Mouse (Mus musculus) embryonic facial prominence, embryonic 14.5 days (tissue): ENCODE measurements around the gene Rnf148. TPM values are rescaled to one million over a fixed set of nuclear protein-coding genes. Genes with fewer than 3 reads are reported as not detected.
A peak's percentile ranks its signal among the peaks of the same experiment; 100 is the strongest.

Source experiments
- ATAC-seq: fragments of 200-750 bp; cut with Nextera tagmentation; 2 replicates; pipeline ENCODE4 v1.8.0; 2017; ENCODE audit warnings: low read depth, moderate number of reproducible peaks, moderate TSS enrichment
- DNase-seq: peaks from one replicate; pipeline ENCODE4 v3.0.0-alpha.2; 2015; ENCODE audit warnings: low spot score
- H3K27ac ChIP-seq: fragments of 300-500 bp; sonication (generic); replicated peaks from 2 replicates; pipeline ENCODE4 v1.5.1; 2014; ENCODE audit warnings: low read depth, mild to moderate bottlenecking, low read length, moderate library complexity
- H3K27me3 ChIP-seq: fragments of 300-500 bp; sonication (generic); replicated peaks from 2 replicates; pipeline ENCODE4 v1.6.1; 2014; ENCODE audit warnings: low read length; ENCODE audit not compliant: control insufficient read depth, insufficient read depth
- H3K36me3 ChIP-seq: fragments of 300-500 bp; sonication (generic); 2 replicates; pipeline ENCODE4 v1.6.1; 2014; ENCODE audit warnings: low read length, mixed read lengths; ENCODE audit not compliant: control insufficient read depth, insufficient read depth
- H3K4me1 ChIP-seq: fragments of 300-500 bp; sonication (generic); 2 replicates; pipeline ENCODE4 v1.6.1; 2014; ENCODE audit warnings: antibody characterized with exemption, low read length; ENCODE audit not compliant: control insufficient read depth, insufficient read depth
- H3K4me2 ChIP-seq: fragments of 300-500 bp; sonication (generic); 2 replicates; pipeline ENCODE4 v1.6.1; 2014; ENCODE audit warnings: low read depth, mild to moderate bottlenecking, low read length, moderate library complexity, mixed read lengths
- H3K4me3 ChIP-seq: fragments of 300-500 bp; sonication (generic); 2 replicates; pipeline ENCODE4 v1.5.1; 2014; ENCODE audit warnings: low read depth, mild to moderate bottlenecking, low read length
- H3K9ac ChIP-seq: fragments of 300-500 bp; sonication (generic); 2 replicates; pipeline ENCODE4 v1.6.1; 2014; ENCODE audit warnings: low read depth, mild to moderate bottlenecking, low read length, moderate library complexity, mixed read lengths
- H3K9me3 ChIP-seq: fragments of 300-500 bp; sonication (generic); 2 replicates; pipeline ENCODE4 v1.6.1; 2016; ENCODE audit warnings: low read length; ENCODE audit not compliant: control insufficient read depth
- WGBS: fragments of 180-500 bp; shearing (Covaris S2); extraction: QIAGEN DNeasy Blood & Tissue Kit; methylation state at CpG from one replicate; pipeline ENCODE4 v1.1.7; 2014; 5-methylcytosine and 5-hydroxymethylcytosine counted together
- polyA plus RNA-seq: library from polyadenylated mRNA; unstranded; fragments of >200 nt; fragmentation: Nextera tagmentation; extraction: Ambion mirVana; gene quantifications from 2 replicates; pipeline ENCODE4 v1.2.1, GENCODE M21; 2014

The Rnf148 gene
- not detected in 2 replicates for polyA plus RNA-seq

DNA sequence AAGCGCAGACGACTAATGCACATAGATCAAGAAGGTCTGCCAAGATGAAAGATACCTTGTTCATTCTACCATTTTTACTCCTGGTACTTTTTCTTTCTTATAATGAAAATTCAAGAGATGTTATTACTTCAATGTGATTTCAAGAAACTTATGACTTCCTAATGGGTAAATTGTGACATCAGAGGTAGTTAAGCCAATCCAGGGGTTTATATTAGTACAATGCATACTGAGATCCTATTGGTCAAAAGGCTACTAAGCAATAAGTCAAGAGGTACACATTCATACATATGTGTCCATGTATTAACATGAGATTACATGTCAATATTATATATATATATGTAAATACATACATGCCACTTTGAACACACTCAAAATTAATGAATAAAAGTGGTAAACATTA, at the start of gene Rnf148:
TSS of gene Rnf148 (minus strand) at position 101 of the 400 bp plus-strand sequence.
- no peaks in the 10 kb centered on the region for H3K9me3 ChIP-seq
- DNase-seq, result no peak
- no peaks in the 10 kb centered on the region for H3K27me3 ChIP-seq
- H3K36me3 ChIP-seq, result no peaks in the 10 kb centered on the region
- ATAC-seq, result no peak
- no peak within 1 kb of the TSS for H3K9ac ChIP-seq
- H3K27ac ChIP-seq, result no peak within 1 kb of the TSS
- no peak within 1 kb of the TSS for H3K4me2 ChIP-seq
- 85% methylated on average over 2 of the region's 2 CpGs for WGBS
- no peaks in the 10 kb centered on the region for H3K4me1 ChIP-seq
- no peak within 1 kb of the TSS for H3K4me3 ChIP-seq

DNA sequence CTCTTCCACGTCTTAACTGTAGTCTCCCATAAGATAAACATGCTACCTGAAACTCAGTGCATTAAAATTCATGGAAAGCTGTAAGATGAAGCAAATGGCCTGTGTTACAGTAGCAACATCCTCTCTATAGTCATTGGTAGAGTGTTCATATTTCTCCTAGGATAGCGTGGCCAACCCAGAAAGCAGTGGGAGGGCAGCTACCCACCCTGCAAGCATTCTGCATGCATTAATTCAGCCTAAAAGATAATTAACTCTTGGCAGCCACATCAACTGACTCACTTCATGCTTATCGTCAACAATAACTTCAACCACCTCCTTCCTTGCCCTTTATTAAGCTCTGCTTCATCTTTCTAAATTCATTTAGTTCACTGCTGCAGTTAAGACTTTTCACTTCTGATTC, 45.9 kb upstream of the Rnf148 start:
- ATAC-seq, result no peak

GRCm38 (mm10) chr6:23678172-23678571, 23.2 kb upstream of the Rnf148 start:
- Histone ChIP-seq H3K4me3 (no peak overlapping the region), H3K27ac (no peak overlapping the region), H3K9me3 (no peaks in the 10 kb centered on the region), H3K36me3 (no peaks in the 10 kb centered on the region), H3K4me1 (no peaks in the 10 kb centered on the region), H3K9ac (no peak overlapping the region), H3K27me3 (no peaks in the 10 kb centered on the region), H3K4me2 (no peak overlapping the region)
- no peak for ATAC-seq
- no peak for DNase-seq
- 65% methylated on average over 1 of the region's 1 CpGs for WGBS

More for the DNA sequence above, 45.9 kb upstream of the Rnf148 start:
- no peaks in the 10 kb centered on the region for H3K36me3 ChIP-seq
- no peak overlapping the region for H3K27ac ChIP-seq
- H3K27me3 ChIP-seq, result no peaks in the 10 kb centered on the region
- H3K4me1 ChIP-seq, result no peaks in the 10 kb centered on the region
- 75% methylated on average over 3 of the region's 3 CpGs for WGBS
- no peak for DNase-seq
- H3K4me3 ChIP-seq, result no peak overlapping the region
- no peak overlapping the region for H3K4me2 ChIP-seq
- H3K9me3 ChIP-seq, result no peaks in the 10 kb centered on the region
- no peak overlapping the region for H3K9ac ChIP-seq

GRCm38 (mm10) chr6:23650205-23650604, 4.7 kb downstream of the Rnf148 start, which contains the start of gene Rnf133:
Gene Rnf133 (minus strand): TSS chr6:23650305.
- Histone ChIP-seq H3K36me3 (no peaks in the 10 kb centered on the region), H3K27me3 (no peaks in the 10 kb centered on the region), H3K9ac (no peak within 1 kb of the TSS), H3K4me2 (no peak within 1 kb of the TSS), H3K4me1 (no peaks in the 10 kb centered on the region), H3K9me3 (no peaks in the 10 kb centered on the region), H3K27ac (no peak within 1 kb of the TSS), H3K4me3 (no peak within 1 kb of the TSS)
- DNase-seq (no peak), ATAC-seq (no peak)
- 90% methylated on average over 2 of the region's 2 CpGs for WGBS

GRCm38 (mm10) chr6:23648732-23649131, 6.2 kb downstream of the Rnf148 start:
- Histone ChIP-seq H3K4me3 (no peak overlapping the region), H3K27me3 (no peaks in the 10 kb centered on the region)

DNA sequence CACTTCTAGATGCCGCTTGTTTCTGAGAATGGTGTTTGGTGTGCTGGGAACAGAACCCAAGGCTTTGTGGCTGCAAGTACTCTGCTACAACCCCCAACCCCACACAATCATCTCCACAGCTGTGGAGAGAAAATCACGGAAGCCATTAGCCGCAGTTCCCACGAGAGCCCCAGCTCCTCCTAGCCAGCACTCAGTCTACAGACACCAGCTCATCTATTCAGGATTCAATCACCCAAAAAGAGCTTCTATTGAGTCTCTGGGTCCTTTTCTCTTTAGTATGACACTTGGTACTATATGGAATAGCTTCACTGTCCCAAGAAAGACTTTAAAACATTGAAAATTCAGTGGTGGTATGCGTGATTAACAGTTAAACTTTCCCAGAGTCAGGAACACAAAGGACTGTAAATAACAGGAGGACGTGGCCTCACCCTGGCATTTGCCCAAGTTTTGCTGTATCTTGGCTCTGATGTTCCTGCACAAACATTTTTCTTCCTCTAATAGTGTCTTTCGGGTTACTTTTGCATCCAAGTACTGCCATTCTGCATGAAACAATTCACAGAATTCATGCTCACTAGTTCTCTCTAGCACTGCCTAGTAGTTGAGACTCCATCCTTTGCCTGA, 7.2 kb downstream of the Rnf148 start:
- Histone ChIP-seq H3K4me2 (no peak overlapping the region), H3K9ac (no peak overlapping the region), H3K36me3 (no peaks in the 10 kb centered on the region), H3K9me3 (no peaks in the 10 kb centered on the region), H3K4me1 (no peaks in the 10 kb centered on the region), H3K27ac (no peak overlapping the region), H3K27me3 (no peaks in the 10 kb centered on the region), H3K4me3 (no peak overlapping the region)
- 65% methylated on average over 7 of the region's 7 CpGs for WGBS
- ATAC-seq, result no peak
- DNase-seq, result peak; percentile 43

More at GRCm38 (mm10) chr6:23648732-23649131, 6.2 kb downstream of the Rnf148 start:
- Histone ChIP-seq H3K9me3 (no peaks in the 10 kb centered on the region), H3K36me3 (no peaks in the 10 kb centered on the region), H3K4me2 (no peak overlapping the region), H3K9ac (no peak overlapping the region), H3K4me1 (no peaks in the 10 kb centered on the region), H3K27ac (no peak overlapping the region)
- ATAC-seq, result no peak
- peak; percentile 15 for DNase-seq
- WGBS, result 80% methylated on average over 8 of the region's 8 CpGs

DNA sequence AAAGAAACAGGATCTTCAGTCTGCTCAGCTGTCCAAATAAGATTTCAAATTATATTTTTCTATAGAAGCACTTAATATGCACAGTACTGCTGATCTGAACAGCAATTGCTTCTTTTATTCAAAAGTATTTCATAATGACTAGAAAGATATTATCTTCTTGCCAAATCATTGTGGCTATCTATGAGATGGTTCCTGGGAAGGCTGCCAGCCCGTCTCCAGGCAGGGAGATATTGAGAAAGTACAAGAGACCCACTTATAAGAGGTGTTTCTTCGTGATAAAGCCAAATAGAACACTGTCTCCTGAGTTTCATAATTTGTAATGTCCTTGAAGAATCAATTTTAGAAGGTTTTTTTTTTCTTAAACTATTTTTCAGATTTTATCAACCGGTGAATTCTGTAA, 17.9 kb downstream of the Rnf148 start:
- Histone ChIP-seq H3K4me3 (no peak overlapping the region), H3K36me3 (no peaks in the 10 kb centered on the region), H3K4me1 (no peaks in the 10 kb centered on the region), H3K9me3 (no peaks in the 10 kb centered on the region), H3K9ac (no peak overlapping the region), H3K27me3 (no peaks in the 10 kb centered on the region), H3K27ac (no peak overlapping the region), H3K4me2 (no peak overlapping the region)
- ATAC-seq, result no peak
- 68% methylated on average over 3 of the region's 3 CpGs for WGBS
- DNase-seq, result no peak

DNA sequence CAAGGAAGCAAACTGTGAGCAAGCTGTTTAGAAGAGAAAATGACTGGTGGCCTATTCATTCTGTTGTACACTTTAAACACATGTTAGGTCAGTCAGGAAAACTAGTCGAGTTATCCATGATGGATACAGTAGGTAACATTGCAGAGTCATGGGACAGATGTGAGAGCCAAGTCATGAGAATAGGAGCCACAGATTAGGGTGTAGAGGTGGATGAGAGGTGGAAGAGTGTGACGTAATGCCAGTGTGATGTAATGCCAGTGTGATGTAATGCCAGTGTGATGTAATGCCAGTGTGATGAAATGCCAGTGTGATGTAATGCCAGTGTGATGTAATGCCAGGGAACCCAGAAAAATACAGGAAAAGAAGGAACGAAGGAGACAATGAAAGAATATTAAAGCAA, 19.7 kb downstream of the Rnf148 start:
- no peak for DNase-seq
- no peak for ATAC-seq
- H3K36me3 ChIP-seq, result no peaks in the 10 kb centered on the region
- no peaks in the 10 kb centered on the region for H3K9me3 ChIP-seq
- no peak overlapping the region for H3K4me3 ChIP-seq
- no peaks in the 10 kb centered on the region for H3K27me3 ChIP-seq
- H3K27ac ChIP-seq, result no peak overlapping the region
- H3K9ac ChIP-seq, result no peak overlapping the region
- 91% methylated on average over 3 of the region's 3 CpGs for WGBS
- no peaks in the 10 kb centered on the region for H3K4me1 ChIP-seq
- no peak overlapping the region for H3K4me2 ChIP-seq

DNA sequence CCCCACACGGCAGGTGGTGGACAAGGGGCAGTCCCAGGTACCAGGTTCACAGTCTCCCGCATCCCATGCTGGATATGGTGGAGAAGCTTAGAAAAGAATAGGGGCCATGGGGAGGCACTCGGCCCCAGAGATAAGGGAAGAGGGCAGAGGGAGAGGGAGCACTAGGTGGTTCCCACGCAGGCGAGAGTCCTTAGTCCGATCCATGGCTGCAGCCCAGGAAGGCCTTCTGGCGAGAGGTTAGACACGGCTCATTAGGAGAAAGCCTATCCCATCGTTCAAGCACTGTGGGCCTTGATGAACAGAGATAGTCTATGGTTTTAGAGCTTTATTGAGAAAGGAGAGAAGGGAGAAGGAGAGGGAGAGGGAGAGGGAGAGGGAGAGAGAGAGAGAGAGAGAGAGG, 20.9 kb downstream of the Rnf148 start:
- Histone ChIP-seq H3K4me2 (no peak overlapping the region), H3K4me1 (no peaks in the 10 kb centered on the region), H3K4me3 (no peak overlapping the region), H3K27ac (no peak overlapping the region), H3K9ac (no peak overlapping the region), H3K27me3 (no peaks in the 10 kb centered on the region), H3K9me3 (no peaks in the 10 kb centered on the region), H3K36me3 (no peaks in the 10 kb centered on the region)
- DNase-seq (no peak), ATAC-seq (no peak)
- 79% methylated on average over 9 of the region's 9 CpGs for WGBS
